Mouse (Mus musculus) frontal cortex, postnatal 36 days (tissue): ENCODE measurements at regions not wholly inside any gene's neighbourhood (a gene's known extent, or its start where the extent isn't known, plus 50 kb on each side); places are given as distances from the start of the nearest gene placed in this dataset.

Source experiments
- DNase-seq, 2 experiments: peaks; one replicate each; pipeline ENCODE4 v3.0.0; 2022; ENCODE audit warnings: low spot score in 2 of 2

DNA sequence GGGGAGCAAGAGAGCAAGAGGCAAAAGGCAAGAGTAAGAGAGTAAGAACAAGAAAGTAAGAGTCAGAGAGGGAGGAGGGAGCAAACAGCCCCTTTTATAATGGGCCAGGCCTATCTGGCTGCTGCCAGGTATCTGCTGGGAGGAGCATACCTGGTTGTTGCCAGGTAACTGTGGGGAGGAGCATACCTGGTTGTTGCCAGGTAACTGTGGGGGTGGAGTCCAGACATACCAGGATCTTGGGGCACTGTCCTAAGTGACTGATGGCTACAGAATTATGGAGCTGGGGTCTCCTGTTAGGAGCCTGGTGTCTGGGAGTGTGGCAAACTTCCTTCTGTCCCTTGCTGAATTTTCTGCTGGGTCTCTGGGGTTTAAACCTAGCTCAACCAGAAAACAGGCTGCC lies 469.8 kb upstream of the Syt1 start:
- no peak for DNase-seq

DNA sequence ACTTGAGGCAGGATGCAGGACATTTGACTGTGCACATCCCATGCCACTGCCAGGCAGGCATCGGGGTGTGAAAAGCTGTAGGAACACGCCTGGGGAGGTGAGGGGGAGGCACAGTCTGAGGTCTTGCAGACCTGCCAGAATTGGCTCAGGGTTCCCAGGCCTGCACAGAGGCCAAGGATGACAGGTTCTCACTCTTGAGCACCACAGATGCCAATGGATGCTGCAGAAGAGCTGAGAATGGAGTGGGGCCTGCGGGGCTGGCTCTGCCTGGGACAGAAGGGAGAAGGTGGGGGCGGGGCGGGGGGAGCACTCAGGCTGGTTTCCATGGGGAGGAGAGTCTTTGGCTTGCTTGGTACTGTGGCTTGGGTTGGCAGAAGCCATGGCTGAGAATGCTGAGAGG lies 469.2 kb upstream of the Syt1 start:
- DNase-seq, result no peak

DNA sequence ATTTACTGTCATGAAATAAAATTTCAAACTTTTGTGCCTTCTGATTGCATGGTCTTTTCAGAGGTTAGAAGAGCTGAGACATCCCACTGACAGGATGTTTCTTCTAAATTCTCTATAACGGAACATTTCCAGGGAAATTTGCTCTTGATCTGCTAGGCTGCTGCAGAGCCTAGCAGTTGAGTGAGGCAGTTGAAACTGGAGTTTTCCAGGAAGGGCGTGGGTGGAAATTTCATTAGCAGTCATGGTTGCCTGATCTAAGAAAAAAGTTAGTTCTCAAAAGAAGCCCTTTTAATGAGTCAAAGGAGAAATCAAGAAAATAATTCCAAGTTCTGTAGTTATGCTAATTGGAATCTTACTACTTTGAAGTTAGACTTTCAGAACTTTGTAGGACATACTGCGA lies 455.7 kb upstream of the Syt1 start:
- no peak for DNase-seq

DNA sequence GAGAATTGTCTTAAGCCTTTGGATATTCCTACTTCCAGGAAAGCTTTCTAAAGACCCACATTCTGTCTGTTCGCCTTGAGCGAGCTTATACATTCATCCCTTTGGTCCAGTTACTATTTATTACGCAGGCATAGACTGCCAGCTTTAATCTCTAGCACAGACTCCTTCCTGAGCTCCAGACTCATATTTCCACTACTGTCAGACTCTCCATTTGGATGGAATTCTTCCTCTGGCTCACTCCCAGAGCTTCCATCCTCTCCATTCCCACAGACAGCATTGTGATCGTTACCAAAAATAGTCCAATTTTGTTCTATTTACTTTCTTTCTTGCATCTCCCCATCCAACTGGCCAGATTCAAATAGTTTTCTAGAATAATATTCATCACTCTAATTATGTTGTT lies 420.3 kb upstream of the Syt1 start:
- peak in 1 of 2 experiments; percentile 16 for DNase-seq

DNA sequence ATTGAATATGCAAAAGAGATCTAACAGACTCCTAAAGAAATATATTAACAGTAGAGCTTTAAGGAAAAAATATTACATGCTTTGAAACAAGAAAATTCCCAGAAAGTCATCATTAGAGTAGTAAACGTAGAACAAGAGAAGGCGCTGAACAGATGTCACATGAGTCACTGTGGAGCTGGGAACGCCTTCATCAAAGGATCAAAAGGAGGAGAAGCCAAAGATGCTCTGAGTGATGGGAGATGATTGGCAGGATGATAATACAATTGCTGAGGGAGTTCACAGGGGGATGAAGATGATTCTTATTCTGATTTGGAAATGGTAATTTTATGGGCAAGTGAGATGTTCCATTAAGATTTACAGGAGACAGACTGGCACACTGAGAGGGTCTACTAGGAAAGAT lies 417.1 kb upstream of the Syt1 start:
- no peak for DNase-seq

DNA sequence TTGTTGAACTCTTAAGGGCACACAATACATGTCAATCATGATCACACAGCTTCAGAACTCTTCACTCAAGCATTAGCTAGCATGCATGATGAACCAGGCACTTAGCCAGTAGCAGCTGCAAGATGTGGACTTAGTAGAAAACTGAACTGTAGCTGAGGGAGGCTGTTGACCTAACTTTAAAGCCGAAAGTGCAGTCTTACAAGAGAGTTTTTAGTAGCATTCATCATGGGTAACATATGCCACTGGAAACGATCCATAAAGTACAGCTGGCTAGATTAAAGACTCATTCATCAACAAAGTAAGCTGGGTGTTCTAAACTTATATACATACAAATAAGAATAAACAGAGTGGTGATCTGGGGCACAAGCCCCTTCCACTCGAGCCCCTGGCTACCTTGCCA lies 396.2 kb upstream of the Syt1 start:
- peak in 1 of 2 experiments; percentile 28 for DNase-seq

DNA sequence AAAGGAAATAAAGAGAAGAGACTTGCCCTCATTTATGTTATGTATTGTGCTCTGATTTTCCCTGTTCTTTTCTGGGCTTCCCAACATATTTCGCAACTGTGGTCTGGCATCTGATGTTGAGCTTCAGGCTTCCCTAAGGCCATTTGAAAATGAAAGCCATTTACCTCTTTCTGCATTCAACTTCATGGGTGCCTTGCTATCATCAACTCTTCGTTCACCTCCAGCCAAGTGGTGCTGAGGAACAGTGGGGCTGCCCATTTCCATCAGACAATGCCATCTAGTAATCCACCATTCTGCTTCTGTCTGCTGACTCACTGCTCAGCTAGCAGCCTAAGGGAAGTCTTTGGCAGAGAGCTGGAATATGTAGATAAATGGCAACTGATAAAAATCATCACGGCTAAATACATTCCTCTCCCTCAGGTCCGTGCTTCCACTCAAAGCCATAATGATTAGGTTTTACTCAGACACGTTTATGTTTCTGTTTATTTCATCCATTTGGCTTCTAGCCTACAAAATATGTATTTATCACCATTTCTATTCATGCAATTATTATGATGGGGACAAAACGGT lies 394.4 kb upstream of the Syt1 start:
- DNase-seq, result no peak

DNA sequence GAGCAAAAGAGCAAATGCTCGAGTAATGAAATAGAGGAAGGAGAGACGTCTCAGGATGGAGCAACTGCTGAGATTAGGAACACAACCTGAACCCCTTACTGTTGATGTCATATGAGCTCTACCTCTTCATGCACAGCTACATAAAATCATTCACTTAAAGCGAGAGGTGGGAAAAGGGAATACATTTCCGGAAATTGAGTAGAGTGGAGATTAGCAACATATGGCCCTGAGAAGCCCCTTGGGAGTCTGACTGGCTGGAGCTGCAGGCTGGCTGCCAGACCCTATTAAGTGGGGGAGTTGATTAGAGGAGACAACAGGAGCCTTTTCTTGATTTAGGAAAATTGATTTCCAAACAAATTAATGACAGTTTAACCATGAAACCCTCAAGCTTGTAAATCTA lies 373.0 kb upstream of the Syt1 start:
- DNase-seq, result no peak

DNA sequence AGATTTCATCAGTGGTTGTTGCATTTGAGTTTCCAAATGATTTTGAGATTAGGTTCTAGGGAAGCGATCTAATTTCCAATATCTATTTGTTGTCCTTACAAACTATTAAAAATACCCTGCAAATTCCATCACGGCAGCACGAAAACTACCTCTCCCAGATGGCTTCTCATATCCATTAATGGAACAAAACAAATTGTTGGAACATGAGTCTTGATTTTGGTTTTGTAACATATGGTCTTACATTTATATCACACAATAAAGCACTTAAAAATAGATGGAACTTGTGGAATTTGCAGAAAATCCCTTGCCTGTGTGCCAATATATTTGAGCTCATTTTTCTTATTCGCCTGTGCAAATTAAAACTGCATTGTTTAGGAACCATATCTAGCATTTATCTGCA lies 368.1 kb upstream of the Syt1 start:
- DNase-seq, result no peak

DNA sequence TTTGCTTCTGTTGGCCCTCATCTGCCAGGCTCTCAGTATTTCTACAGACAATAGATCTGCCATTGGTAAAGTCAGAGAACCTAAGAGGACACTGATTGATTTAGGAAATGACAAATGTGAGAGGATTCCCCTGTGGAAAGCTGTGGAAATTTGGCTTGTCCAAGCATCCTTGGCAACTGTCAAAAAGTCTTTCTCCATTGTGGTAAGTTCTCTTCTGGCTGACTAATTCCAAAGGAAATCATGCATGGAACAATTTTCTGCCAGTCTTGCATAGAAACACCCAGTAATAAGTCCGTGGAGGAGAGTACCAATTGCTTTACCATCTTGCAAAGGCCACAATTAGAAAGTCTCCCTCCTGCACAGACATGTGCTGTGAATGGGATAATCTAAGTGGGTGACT lies 349.4 kb upstream of the Syt1 start:
- peak in 1 of 2 experiments; percentile 37 for DNase-seq

DNA sequence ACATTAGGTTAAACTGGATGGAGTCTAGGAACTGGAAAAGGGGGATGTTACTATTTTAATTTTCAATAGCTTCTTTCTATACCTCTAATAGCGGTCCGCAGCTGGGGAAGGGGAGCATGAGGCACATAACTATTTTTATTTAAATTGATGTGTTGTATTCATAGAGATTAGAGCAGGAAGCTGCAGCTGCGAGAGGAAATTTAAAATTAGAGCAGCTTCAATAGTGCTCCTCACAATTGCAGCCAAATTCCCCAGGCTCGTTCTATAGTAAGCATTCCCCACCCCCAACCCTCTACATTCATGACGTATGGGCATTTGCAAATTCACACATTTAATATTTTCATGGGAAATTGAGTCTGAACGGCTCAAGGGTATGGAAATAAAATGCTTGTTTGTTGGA lies 348.0 kb upstream of the Syt1 start:
- peak in 1 of 2 experiments; percentile 14 for DNase-seq

DNA sequence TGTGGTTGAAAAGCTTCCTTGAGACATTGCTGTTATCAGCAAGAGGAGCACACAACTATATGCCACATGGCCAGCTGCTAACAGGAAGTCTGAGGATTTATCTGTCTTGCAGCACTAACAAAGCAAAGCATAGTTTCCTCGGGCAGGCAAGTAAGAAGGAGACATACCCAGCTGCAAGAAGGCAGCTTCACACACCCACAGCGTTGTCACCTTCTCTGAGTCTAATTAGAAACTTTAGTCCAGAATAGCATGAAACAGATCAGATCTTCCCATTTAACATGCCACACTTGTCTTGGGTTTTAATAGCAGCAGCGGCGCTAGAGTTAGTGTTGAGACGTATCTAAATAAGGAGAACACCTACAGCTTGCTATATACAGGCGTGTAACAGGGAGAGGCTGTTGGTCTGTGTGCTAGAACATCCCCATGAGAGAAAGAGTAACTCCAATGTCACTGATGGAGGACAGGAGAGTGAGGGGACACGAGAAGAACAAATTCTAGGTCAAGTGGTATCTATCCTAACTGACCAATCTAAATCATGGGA lies 322.1 kb upstream of the Syt1 start:
- peak; percentile 47 to 85 for DNase-seq

DNA sequence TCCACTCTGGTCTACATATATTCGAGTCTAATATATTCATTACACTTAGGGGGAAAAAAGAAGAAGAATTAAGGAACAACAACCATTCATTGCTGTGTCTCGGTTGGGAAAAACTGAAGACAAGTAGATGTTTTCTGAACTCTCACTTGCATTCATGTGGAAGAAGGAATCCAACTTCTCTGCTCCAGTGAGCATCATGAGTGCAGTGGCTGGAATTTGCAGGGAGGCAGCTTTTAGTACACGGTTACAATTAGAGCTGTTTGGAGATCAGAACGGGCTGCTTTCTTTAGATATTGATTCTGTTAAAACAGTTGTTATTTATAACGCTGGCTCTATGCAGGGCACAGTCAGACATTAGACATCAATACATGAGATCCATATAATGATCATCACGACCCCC lies 298.5 kb upstream of the Syt1 start:
- no peak for DNase-seq

DNA sequence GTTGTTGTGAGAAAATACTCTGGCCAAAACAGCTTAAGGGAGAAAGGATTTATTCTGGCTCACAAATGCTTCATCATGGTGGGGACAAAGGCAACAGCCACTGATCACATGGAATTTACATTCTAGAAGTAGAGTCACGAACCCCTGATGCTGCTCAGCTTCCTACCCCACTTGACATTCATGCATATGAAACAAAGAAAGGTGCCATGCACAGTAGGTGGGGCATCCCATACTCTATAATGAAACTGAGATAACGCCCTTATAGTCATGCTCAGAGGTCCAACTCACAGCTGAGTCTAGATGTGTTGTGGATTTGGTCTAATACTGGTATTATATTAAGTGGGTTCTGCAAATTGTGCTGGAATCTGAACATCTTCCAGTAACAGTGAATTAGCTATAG lies 289.4 kb upstream of the Syt1 start:
- DNase-seq, result no peak

DNA sequence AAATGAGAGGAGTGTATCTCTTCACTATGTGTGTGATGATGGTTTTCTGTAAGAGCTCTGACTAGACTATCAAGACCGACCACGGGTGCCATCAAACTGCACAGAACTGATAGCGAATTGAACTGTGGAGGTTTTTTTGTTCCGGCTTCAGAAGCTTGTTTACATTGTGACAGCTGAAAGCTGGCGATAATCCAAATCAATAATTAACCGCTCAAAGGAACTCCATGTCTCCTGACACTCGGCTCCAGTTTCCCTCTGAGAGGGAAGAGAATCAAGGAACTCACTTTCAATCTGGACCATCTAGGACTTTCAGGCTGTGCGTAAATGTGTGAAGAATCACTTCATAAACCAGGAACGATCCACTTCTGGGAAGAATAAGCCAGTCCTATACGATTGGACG lies 289.0 kb upstream of the Syt1 start:
- no peak for DNase-seq

DNA sequence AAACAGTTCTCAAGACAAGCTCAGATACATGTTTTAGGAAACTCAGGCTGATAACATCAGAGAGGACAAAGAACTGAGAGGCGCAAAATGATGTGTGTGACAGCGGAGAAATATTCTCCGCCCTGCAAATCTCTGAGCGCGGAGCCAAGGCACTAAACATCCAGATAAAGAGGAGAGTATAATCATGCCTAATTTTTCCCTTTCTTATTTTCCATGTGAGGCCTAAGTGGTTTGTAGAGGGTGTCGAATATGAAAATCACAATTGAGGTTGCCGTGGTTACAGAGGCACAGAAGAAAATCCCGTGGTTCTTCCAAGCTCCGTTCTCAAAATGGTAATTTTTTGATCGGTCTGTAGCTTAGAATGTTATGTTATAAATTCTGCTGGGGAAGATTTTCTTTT lies 272.6 kb upstream of the Syt1 start:
- peak; percentile 6 to 25 for DNase-seq

DNA sequence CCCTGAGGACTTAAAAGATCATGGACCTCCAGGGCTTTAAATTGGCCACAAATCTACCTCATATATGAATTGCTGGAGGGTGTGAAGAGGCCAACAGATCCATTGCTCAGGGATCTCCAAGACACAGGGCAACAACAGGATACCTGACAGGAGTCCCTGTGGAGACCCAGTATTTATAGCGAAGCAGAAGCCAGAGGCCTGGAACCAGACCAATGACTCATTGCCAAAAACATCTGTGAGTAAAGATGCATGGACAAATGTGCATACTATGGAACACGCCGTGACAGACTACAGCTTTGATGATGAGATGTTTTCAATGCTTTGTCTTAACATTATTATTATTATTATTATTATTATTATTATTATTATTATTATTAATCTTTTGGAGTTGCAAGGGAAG lies 239.0 kb upstream of the Syt1 start:
- no peak for DNase-seq

DNA sequence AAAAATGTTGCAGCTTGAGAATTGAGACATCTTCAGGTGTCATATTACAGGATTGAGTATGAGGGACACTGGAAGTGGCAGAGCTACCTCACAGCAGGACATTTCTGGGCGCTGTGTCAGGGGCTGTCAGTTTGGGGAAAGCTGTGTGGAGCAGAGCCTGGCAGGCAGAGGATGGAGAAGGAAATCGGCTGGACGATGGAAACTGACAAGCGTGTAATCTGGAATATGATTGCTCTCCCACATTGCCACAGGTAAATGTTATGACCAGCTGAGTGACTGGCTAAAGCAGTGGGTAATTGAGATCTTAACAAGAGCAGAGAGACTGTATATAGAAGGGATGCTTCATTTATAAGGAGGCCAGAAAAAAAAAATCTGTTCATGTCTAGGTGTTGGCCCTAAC lies 235.5 kb upstream of the Syt1 start:
- DNase-seq, result no peak

DNA sequence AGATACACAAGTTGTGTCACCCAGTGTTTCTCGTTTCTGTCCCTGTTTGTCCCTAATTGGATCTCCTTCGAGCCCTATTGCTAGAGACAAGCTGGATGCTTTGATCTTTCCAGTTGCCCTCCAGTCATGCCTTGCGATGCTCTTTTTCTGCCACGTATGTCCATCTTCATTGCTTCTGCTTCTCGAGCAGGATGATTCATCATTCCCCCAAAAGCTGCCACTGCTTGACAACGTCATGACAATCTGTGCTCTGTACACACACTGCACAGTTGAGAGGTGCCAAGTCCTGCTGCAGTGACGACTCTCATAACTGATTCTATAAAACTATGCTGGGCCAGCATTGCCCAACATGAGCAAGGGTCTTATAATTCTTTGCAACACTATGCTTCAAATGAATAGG lies 226.2 kb upstream of the Syt1 start:
- DNase-seq, result peak in 1 of 2 experiments; percentile 13

DNA sequence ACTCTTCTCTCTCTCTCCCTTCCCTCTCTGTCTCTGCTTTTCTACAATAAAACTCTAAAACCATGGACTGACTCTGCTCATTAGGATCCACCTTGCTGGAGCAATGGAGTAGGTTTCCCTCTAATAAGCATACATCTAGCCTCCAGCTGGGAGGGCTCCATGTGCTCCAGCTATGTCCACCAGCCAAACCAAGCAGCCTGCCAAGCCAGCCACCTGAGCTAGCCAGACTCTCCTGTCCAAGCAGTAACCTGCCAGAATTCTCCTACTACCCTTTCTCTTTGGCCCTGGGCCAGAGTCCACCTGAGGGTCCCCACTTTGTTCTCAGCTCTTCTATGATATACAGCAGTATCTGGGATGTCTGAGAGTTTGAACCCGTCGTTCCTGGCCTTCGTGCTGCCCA lies 216.2 kb upstream of the Syt1 start:
- no peak for DNase-seq

DNA sequence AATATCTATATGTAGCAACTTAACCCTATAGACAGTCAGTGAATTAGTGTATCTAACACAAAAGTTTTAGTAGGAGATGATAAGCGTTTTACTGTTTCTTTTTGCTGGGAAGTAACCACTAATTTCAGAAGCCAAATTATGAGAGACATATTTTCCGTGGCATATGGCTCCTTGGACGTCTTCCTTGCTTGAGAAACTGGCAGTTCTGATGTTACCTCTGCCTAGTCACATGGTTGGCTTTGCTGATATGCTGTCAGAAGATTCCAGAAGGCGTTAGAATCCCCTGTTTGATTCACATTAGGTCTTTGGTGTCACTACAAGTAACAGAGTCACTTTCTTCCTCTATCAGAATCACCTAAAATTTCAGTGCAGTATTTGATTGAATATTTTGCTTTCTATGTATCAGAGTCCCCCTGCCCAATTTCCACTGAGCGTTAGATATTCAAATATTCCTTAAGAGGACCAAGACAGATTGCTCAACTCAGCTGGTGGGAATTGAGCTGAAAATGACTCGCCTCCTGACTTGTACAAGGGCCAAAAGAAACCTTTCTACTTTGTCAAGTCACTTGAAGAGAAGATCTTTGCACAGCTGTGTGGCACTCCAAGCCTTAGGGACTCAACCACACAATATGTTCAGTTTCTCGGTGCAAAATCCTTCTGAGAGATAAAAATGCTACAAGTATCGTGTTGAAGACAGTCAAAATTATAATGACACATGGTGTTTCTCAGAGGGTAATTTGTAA lies 178.2 kb upstream of the Syt1 start:
- DNase-seq, result peak; percentile 9 to 44

DNA sequence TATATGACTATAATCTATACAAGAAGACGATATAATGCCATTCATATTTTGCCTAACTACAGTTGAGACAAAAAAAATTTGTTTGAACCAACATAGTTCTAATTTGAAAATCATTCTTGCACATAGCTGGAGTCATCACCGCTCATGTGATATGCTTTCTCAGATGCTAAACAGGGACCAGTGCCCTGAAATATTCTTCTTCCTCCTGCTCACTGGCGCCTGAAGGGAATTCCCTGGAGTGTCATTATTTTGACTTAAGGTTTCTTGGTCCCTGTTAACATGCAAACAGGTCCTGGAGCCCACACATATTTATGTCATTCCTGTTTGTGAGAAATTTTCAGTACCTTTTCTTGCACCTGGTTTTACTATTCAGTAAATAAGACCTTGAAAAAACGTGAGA lies 177.5 kb upstream of the Syt1 start:
- no peak for DNase-seq

DNA sequence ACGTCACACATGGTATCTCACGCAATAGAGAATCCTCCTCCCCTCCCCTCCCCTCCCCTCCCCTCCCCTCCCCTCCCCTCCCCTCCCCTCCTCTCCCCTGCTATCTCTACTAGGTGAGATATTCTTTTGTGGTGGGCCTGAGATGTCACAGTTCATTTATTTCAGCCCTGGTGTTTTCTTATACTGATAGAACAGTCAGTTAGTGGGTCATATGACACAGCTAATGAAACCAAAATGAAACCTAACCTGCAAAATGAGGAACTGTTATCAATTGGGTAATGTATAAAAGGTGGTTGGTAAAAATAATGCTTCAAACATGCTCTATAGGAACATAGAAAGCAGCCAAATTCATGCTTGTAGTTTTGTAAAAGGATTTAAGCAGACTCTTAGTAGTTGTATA lies 174.5 kb upstream of the Syt1 start:
- no peak for DNase-seq

DNA sequence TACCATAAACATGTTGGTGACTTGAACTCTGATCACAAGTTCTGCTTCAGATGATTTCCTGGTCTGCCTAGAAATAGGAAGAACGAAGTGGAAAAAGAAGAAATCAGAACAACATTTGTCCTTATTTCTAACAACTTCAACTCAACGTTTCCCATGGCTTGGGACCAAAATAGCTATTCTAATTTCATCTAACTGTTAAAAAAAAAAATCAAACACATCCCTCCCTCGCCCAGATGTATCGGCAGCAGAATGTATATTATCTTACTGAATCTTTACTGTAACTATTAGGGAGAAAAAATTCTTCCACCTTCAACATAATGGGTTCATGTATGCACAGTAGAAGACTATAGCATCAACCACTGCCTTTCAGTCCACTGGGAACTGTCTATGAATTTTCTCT lies 169.7 kb upstream of the Syt1 start:
- no peak for DNase-seq
